Mouse (Mus musculus) erythroid progenitor cell, adult 5-6 weeks (primary cell): ENCODE data around the gene Pus3. TPM values are rescaled to one million over a fixed set of nuclear protein-coding genes. Genes with fewer than 3 reads are reported as not detected.

ENCODE experiments used
- ATAC-seq: replicated peaks from 2 replicates; pipeline ENCODE4 v1.8.0; 2016; ENCODE audit warnings: moderate number of reproducible peaks, mild to moderate bottlenecking, moderate TSS enrichment, inconsistent platforms; ENCODE audit not compliant: poor library complexity, low FRiP score, severe bottlenecking
- total RNA-seq, 2 experiments: library from RNA; stranded (forward) in 1 of 2; stranded (reverse) in 1 of 2; fragments of 150-400 nt in 1 of 2; fragments of 186-747, 209-891 nt in 1 of 2; gene quantifications; 2 replicates each; pipeline versions ENCODE4 v1.2.3 to v1.2.4; 2015 to 2017; ENCODE audit warnings: low replicate concordance in 2 of 2

Pus3 gene
- total RNA-seq, 2 experiments from 2014 or later, result 8.5 to 10.1 TPM

DNA sequence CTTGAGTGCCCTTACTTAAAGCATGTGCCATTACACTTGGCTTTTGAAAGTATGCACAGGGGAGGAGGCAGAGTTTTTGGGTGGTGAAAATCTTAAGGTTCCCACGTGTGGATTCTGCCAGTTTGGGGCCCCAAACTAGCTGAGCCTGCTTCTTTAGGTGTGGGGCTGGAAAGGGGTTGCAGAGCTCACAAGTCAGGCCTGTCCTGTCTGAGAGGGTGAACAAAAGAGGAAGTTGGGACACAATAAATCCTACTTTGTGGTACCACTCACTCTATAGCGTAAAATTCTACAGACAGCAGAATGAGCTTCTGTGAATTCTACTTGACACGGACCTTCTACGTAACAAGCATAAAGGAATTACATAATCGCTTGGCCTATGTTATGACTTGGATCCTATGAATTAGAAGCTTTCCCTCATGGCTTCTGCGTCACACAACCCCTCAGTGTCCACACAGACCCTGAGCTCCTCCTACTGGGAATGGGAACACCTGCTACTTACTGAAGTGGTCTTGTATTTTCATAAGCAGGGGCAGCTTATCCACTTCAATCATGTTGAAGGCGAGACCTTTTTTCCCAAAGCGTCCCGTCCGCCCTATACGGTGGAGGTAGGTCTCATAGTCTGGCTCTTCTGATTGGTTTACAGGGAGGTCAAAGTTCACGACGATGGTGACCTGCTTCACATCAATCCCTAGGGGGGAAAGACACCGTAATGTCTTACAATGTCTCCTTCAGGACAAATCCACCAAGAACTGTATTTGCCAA, 15.1 kb upstream of the Pus3 start:
- no peak for ATAC-seq

DNA sequence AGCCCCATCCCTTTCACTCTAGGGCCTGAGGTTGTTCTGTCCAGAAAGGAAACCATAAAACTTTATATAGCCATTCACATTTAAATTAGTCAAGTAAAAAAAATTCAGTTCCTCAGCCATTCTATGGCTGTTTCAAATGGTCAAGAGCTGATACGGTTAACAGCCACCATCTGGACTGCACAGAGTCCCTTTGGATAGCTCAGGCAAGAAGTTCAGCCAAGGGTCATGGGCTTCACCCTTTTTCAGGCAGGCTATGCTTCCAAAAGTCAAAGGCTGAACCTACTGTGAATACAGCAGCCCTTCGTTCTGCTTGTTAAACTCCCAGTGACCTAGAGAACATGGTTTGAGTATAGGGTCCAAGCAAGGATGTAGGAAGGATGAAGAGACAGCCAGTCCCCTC, 13.7 kb upstream of the Pus3 start:
- no peak for ATAC-seq

DNA sequence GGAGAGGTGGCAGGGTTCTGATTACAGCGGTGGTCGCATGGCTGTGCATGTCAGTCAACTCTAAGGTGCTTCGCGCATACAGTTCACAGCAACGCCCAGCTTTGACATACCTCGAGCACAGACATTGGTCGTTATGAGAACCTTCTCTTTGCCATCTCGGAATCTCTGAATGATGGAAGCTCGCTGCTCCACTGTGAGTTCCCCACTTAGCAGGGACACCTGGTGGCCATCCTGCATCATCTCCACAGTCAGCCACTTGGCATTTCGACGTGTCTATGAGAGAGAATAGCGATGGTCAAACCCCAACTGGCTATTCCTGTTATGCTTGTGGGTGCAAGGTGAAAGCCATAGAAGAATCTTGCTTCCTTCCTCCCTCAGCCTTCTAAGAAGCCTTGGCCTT, 12.7 kb upstream of the Pus3 start:
- ATAC-seq, result no peak

DNA sequence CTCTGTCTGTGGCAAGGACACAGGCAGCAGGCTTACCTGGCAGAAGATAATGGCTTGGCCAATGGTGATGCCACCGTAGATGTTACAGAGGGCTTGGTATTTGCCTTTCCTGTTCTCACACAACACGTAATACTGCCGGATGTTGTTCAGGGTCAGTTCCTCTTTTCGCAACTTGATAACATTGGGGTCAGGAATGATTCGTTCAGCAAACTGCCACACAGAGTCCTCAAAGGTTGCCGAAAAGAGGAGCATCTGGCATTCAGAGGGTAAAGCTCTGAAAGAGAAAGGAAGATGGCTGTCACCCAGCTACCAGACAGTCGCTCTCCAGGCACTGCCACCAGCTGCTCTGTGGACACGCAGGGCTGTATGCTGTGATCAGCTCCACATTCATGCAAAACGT, 11.7 kb upstream of the Pus3 start:
- ATAC-seq, result no peak

DNA sequence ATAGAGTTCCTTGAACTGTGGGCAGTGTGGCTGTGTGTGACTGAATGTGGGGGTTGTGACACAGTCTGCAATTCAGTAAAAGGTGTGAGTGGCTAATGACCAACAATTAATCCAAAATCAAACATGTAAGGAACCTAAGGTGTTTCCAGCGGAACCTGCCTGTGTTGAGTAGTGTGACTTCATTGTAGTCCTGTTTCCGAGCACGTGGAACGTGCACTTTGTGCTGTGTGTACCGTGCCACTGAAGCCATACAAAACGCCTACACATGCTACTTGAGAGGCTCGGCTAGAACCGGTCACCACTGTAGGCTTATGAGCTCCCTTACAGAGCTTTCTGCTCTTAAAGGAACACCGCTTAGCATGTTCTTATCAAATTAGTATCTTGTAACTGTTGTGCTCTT, 9.9 kb upstream of the Pus3 start:
- no peak for ATAC-seq

DNA sequence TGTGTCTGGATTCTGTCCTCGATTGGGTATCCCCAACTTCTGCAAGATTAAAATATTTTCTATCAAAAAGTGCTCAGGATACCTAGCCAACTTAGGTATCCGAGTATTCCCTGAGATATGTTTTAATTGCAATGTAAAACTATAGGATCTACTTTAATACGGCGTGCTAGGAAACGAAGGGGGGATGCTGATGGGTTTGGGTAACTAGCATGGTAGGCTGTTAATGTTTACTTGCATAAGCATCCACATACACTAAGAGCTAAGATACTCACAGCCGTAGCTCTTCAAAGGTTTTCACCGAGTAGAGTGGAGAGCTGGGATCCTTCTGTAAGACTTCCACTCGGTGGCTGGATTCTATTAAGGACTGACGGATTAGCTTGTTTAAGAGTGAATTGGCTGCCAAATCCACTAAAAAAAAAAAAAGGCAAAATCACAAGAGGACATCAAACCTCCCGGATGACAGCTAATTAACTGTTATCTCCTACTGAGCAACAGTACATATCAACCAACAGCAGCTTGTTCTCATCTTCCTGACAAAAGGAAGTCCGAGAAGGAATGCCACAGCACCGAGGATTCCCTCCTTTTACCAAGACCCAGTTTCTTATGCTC, 1.8 kb upstream of the Pus3 start:
- no peak for ATAC-seq

DNA sequence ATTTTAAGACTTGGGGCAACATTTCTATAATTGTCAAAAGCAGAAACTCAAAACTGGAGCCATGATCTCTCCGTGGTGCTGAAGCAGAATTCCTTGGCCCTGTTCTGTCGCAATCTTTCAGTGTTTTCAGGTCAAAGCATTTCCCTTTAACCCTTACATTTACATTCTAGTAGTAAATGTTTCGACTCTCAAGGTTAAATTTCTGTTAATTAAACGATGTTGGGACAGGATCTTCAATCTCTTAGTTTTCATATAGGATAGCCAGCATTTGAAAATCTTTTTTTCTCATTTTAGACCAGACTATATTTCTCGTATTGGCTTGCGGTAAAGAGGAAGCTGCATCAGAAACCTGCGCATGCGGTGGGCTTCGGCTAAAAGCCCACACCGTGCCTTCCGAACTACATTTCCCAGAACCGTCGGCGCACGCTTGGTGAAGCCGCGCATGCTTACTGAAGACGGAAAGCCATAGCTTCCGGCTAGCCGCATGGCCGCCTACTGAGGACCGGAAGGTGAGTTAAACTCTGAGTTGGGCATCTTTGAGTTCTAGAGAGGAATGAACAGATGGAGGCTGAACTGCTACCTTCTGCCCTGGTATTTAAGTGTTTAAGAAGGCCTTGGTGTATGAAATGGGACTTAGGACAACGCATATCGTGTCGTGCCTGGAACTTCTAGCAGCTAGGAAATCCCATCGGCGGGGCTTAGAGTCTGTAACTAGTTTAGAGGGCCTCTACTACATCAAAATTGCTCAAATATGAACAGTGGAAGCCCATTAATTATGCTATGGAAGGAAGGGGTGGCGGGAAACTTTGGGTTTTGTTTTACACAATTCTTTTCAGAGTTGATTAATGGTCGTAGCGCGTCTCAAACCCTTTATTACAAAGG, 855 bp downstream of the Pus3 start:
- ATAC-seq, result peak; percentile 78

DNA sequence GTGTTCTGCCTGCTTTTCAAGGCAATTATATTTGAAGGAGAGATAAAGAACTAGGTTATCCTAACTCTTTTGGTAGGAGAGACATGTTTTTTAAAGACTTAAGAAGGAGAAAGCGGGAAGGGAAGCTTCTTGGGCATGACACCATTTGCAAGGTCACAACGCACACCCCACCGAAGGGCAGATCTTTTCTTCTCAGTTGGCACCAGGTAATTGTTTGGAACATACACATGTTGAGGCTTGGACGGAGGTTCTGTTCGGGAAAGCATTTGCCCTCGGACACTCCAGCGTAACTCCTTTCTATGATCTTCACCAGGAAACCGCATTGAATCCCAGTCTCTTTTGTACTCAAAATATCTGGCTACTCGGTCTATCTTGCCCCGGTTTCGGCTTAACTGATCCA, 2.7 kb downstream of the Pus3 start:
- no peak for ATAC-seq

DNA sequence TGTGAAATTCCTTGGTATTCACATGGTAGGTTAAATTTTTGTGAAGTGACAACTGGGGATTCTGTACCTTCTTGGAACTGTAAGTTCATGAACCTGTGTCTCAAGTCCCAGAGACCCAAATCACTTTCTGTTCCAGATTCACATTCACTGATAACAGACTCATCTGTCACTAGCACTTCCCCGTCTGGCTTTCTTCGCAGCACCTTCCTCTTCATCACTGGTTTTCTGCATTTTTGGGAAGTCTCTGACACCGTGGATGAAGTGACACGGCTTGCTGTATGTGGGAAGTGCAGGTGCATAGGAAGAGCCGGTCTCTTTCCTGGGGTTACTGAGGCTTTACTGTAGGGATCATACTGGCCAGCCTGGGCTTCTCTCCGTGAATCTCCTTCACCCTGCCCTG, 3.2 kb downstream of the Pus3 start:
- ATAC-seq, result no peak

DNA sequence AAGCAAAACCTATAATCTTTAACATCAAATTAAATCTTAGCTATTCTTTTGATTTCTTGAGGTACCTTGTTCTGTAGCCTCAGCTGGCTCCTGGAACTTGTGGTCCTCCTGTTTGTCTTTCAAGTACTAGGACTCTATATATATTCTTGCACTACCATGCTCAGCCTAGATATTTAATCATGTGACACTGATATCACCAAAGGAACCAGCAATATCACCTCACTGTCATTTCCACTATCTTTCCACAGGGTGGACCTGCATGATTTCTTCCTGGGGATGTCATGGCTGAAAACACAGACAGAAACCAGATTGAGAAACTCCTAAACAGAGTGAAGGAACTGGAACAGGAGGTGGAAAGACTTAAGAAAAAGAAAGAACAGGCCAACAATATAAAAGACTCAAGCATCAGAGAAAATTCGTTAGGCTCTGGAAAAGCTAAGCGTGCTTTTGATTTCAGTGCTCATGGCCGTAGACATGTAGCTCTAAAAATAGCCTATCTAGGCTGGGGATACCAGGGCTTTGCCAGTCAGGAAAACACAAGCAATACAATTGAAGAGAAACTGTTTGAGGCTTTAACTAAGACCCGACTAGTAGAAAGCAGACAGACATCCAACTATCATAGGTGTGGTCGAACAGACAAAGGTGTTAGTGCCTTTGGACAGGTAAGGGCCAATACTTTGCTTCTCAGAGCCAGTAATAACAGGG, 6.3 kb downstream of the Pus3 start:
- ATAC-seq, result no peak

DNA sequence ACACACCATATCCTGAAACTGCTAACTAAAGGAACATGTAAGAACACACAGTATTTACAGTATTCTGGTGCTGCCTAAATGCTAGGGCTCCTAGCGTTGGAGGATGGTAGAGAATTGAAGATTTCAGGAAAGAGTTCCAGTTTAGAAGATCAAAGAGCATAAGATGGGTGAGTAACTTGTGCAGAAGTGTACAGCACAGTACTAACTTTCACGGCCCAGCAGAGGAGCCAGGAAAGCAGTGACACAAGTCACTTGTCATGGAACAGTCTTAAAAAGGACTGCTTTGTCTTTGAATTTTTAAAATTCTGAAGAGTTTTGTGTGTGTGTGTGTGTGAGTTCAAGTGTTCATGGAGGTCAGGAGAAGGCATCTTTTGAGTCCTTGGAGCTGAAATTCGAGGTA, 9.6 kb downstream of the Pus3 start:
- no peak for ATAC-seq

DNA sequence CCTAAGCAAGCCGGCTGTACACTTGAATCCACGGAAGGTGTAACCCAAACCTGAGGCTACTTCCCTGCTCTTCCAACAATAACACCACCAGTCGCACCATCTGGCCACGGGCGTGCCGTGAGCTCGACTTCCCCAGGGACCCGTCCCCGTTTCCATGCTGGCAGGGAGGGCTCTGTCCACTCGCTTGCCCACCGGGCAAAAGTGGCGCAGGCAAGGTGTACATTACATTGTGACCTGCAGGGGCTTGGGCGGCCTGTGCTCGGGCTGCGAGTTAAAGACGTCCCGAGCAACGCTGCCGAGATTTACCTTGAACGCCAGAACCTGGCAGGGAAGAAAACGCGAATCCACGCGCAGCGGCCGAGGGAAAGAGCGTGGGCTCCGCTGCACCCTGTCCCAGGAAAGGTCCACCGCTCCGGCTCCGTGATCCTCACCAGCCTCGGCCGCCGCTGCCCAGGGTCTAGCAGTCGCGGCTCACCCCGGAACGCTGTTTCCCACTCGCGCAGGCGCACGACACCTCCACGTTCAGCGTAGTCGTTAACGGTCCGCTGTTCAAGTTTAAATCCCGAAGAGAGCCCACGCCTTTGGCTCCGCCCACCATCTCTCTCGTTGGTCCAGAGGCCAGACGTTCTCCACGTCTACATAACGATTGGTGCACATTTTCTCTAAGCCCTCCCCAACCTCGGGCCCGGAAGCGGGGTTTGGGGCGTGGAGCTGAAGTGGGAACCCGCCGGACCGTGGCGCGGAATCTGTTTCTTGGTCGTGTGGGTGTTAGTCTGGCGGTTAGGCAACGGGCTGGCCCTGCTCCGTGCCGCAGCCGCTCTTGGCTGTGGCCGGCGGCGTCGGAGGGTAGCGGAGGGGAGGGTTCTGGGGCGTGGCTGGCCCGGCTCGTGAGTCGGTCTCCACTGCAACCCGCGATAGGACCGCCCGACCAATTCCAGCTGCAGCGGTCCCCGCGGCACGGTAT, 11.5 kb downstream of the Pus3 start, which contains the start of the genes Pate2 and Hyls1:
Gene Pate2, plus strand, starts transcription at position 714 of the 964 bp plus-strand sequence.
Gene Hyls1, minus strand, starts transcription at position 828 of the 964 bp plus-strand sequence.
- ATAC-seq, result peak; percentile 96

DNA sequence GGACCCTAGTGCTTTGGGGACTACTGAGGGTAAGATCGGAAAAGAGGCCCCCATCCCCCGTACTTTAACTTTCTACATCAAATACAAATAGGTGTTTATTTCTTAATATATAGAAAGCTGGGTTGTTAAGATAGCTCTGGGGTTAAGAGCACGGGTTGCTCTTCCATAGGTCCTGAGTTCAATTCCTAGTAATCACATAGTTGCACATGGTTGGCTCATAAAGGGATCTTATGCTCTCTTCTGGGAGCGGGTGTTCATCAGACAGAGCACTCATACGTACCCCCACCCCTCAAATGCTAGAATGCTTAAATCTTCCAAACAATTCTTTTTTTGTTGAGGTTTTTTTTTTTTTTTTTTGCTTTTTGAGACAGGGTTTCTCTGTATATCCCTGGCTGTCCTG, 12.3 kb downstream of the Pus3 start:
- no peak for ATAC-seq

DNA sequence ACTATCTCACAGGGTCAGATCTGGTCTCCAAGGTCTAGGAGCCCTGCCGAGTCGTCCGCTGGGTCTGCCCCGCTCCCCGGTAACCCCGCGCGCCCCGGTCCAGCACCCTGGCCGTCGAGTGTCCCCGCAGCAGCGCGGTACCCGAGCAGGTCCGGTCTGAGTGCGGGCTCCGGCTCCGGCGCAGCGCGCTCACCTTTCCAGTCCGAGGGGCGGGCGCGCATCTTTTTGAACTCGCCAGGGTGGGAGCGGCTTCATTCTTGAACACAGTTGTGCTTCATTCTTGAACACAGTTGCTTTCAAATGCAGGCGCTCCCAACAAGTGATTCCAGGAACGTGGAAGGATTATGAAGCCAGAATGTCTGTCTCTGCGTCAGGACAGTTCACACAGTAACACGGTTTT, 16.0 kb downstream of the Pus3 start:
- no peak for ATAC-seq

DNA sequence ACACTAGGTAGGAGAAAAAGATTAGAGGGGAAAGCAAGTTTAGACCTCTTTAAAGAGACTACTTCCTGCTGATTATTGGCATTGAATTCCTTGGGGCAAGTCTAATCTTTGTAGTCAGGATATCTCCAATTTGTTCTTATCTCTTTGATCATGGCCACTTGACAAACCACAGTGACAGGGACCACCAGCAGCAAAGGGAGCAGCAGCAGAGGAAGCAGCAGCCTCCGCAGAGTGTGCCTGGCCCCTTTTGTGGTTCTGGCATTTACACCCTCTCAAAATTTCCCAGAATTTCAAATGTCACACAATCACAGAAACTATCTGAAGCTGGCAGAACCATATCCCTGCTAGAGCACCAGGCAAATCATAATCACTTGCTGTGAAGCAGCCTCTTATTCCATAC, 29.3 kb downstream of the Pus3 start:
- ATAC-seq, result no peak

DNA sequence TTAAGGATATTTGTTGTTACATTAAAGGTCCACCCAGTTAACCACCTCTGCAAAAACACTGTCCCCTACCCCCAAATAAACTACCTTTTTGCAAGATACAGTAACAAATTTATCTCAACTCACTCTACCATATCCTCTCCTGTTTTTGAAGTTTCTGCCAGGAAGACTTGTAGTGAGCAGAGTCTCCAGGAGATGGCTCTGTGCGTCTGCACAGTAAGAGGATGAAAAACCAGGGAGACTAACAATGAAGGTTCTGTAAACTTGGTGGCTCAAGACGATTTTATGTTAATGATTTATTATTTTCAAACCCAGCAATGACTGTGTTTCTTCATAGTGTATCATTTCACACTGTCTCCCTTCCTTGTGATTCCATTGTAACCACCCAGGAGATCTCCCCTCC, 34.5 kb downstream of the Pus3 start:
- ATAC-seq, result no peak

DNA sequence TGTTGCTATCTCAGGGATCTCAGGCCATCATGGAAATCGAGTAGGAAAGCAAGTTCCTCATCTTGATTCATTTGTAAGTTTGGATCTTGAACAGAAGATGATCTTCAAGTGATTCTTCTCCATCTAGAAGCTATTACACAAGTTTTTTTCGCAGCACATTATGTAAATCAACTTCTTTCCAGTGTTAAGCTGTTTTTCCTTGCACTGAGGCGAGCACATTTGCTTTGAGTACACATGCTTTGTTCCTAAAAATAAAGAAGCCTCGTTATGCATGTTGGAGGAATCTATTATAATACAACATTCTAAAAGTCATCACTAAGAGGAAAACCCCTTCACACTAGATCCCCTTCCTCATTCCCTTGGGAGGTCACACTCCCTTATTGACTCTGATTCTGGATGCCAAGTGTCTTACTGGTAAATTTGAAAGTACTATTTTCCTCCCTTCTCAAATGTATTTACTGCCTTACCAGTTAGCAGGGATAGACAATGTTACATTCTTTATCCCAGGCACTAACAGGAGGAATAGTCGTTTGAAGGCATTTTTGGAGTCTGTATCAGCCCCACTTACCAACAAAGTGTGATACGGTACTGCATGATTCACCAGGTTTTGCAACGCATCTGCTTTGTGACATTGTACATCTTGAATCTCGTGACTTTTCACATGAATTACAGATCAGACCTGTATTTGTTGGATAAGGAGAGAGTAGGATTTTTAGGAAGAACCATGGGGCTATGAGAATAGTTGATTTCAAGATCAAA, 49.4 kb downstream of the Pus3 start:
- ATAC-seq, result no peak

DNA sequence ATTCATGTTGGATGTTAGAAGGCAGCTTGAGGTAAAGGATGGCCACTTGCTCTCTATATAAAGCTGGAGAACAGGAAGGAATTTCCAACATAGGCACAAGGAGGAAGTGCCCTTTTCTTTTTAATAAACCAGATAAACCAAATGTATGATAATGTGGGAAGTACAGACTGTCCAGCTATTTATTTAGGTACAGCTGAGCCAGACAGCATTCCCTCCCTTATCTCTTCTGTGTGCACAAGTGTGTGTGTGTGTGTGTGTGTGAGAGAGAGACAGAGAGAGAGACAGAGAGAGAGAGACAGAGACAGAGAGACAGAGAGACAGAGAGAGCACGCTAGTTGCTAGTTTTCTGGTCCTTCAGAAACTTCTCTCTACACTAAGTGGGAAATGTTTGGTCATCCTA, 53.4 kb downstream of the Pus3 start, which contains the start of gene Pate4:
Gene Pate4, minus strand, starts transcription at position 101 of the 400 bp plus-strand sequence.
- ATAC-seq, result no peak
